Mouse (Mus musculus) kidney, embryonic 15.5 days (tissue): ENCODE measurements at regions not wholly inside any gene's neighbourhood (a gene's known extent, or its start where the extent isn't known, plus 50 kb on each side); places are given as distances from the start of the nearest gene placed in this dataset.

ENCODE experiments used
- ATAC-seq: fragments of 200-750 bp; cut with Nextera tagmentation; replicated peaks from 2 replicates; pipeline ENCODE4 v1.8.0; 2017; ENCODE audit warnings: moderate TSS enrichment; ENCODE audit not compliant: low FRiP score
- H3K27ac ChIP-seq: fragments of 300-500 bp; sonication (generic); 2 replicates; pipeline ENCODE4 v1.5.1; 2015; ENCODE audit warnings: mild to moderate bottlenecking, inconsistent platforms
- H3K27me3 ChIP-seq: fragments of 300-500 bp; sonication (generic); 2 replicates; pipeline ENCODE4 v1.6.1; 2015; ENCODE audit warnings: inconsistent platforms
- H3K36me3 ChIP-seq: fragments of 300-500 bp; sonication (generic); 2 replicates; pipeline ENCODE4 v1.6.1; 2015; ENCODE audit warnings: inconsistent platforms
- H3K4me1 ChIP-seq: fragments of 300-500 bp; sonication (generic); 2 replicates; pipeline ENCODE4 v1.6.1; 2015; ENCODE audit warnings: inconsistent platforms
- H3K4me2 ChIP-seq: fragments of 300-500 bp; sonication (generic); 2 replicates; pipeline ENCODE4 v1.6.1; 2015; ENCODE audit warnings: moderate library complexity, mild to moderate bottlenecking, inconsistent platforms
- H3K4me3 ChIP-seq: fragments of 300-500 bp; sonication (generic); replicated peaks from 2 replicates; pipeline ENCODE4 v1.5.1; 2015; ENCODE audit warnings: mild to moderate bottlenecking, inconsistent platforms
- H3K9ac ChIP-seq: fragments of 300-500 bp; sonication (generic); 2 replicates; pipeline ENCODE4 v1.6.1; 2015; ENCODE audit warnings: mild to moderate bottlenecking, inconsistent platforms
- H3K9me3 ChIP-seq: fragments of 300-500 bp; sonication (generic); replicated peaks from 2 replicates; pipeline ENCODE4 v1.6.1; 2016; ENCODE audit warnings: inconsistent platforms
- WGBS: fragments of 180-500 bp; shearing (Covaris S2); methylation state at CpG from one replicate; pipeline ENCODE4 v1.1.7; 2015; ENCODE audit warnings: mixed read lengths; 5-methylcytosine and 5-hydroxymethylcytosine counted together

GRCm38 (mm10) chr2:100814613-100815258, 809.8 kb upstream of the Rag2 start:
- Histone ChIP-seq H3K9ac (no peak overlapping the region), H3K9me3 (no peaks in the 10 kb centered on the region), H3K4me1 (no peaks in the 10 kb centered on the region), H3K27me3 (no peaks in the 10 kb centered on the region), H3K27ac (no peak overlapping the region), H3K4me2 (no peak overlapping the region), H3K36me3 (no peaks in the 10 kb centered on the region), H3K4me3 (no peak overlapping the region)
- WGBS = 55% methylated on average over 2 of the region's 2 CpGs
- no peak for ATAC-seq

GRCm38 (mm10) chr2:100834056-100834455, 790.5 kb upstream of the Rag2 start:
- Histone ChIP-seq H3K4me3 (no peak overlapping the region), H3K9me3 (no peaks in the 10 kb centered on the region), H3K4me1 (no peaks in the 10 kb centered on the region), H3K36me3 (no peaks in the 10 kb centered on the region), H3K4me2 (no peak overlapping the region), H3K9ac (no peak overlapping the region), H3K27ac (no peak overlapping the region), H3K27me3 (no peaks in the 10 kb centered on the region)
- ATAC-seq = no peak
- WGBS = 93% methylated on average over 4 of the region's 4 CpGs

- Histone ChIP-seq H3K4me1 (no peaks in the 10 kb centered on the region), H3K9me3 (no peaks in the 10 kb centered on the region), H3K36me3 (no peaks in the 10 kb centered on the region), H3K27ac (no peak overlapping the region), H3K9ac (no peak overlapping the region), H3K4me3 (no peak overlapping the region), H3K4me2 (no peak overlapping the region), H3K27me3 (no peaks in the 10 kb centered on the region)
- WGBS = 81% methylated on average over 2 of the region's 2 CpGs
- ATAC-seq = no peak
These were observed 766.7 kb upstream of the Rag2 start for GRCm38 (mm10) chr2:100857772-100858171.

GRCm38 (mm10) chr2:100865495-100865894, 759.0 kb upstream of the Rag2 start:
- Histone ChIP-seq H3K4me1 (no peaks in the 10 kb centered on the region), H3K9me3 (no peaks in the 10 kb centered on the region), H3K9ac (no peak overlapping the region), H3K4me3 (no peak overlapping the region), H3K27ac (no peak overlapping the region), H3K27me3 (no peaks in the 10 kb centered on the region), H3K4me2 (no peak overlapping the region), H3K36me3 (no peaks in the 10 kb centered on the region)
- no peak for ATAC-seq
- 75% methylated on average over 1 of the region's 1 CpGs for WGBS
